10 mouse cellular contexts compared by ENCODE assay signal in genomic region chr19:57238461-57238860, GRCm38 (mm10).
A peak's percentile ranks its signal among the peaks of the same experiment; 100 is the strongest.
DNase-seq lines count a peak whose midpoint lies in the region; ATAC-seq lines count a peak whose summit lies in the region.
"Had no signal": no experiment of that assay in that cellular context is flagged by ENCODE, and none has a peak within 500 bp of the region (broad histone marks: within the 10 kb centered on the region; RNA-seq: fewer than 3 reads in every experiment).

No protein-coding gene starts in this region.

- no peaks in the 10 kb centered on the region for H3K27me3 ChIP-seq in heart, embryonic 11.5 days (ENCODE audit: control insufficient read depth, insufficient read depth, low read length)
- H3K27me3 ChIP-seq in midbrain, embryonic 15.5 days (replicated peaks): no peaks in the 10 kb centered on the region
- H3K27me3 ChIP-seq: neural tube, embryonic 12.5 days had no signal

- H3K4me1 ChIP-seq in heart, embryonic 11.5 days (ENCODE audit: control insufficient read depth, insufficient read depth, low read length): peaks cover 5% of the 10 kb centered on the region; the same call in 1 of the 2 replicates
- peaks cover 18% of the 10 kb centered on the region; the same call in 1 of the 2 replicates for H3K4me1 ChIP-seq in midbrain, embryonic 15.5 days

- peak; percentile 97 for DNase-seq in heart, adult 11 months
- peak; percentile 72 for DNase-seq in cerebellum, adult 11 months
- peak; percentile 53 for DNase-seq in heart, adult 8-10 months (ENCODE audit: low spot score)
- peak; percentile 49 for DNase-seq in lung, postnatal 10 days
- DNase-seq in natural killer cell, adult 2 months (ENCODE audit: low spot score in 2 of 2): no peak
- no peak for DNase-seq in layer of hippocampus, postnatal 36 days
- DNase-seq: adrenal gland, adult 8-10 months had no signal

- H3K36me3 ChIP-seq in heart, embryonic 11.5 days (ENCODE audit: control insufficient read depth, insufficient read depth, low read length): no peaks in the 10 kb centered on the region
- no peaks in the 10 kb centered on the region for H3K36me3 ChIP-seq in midbrain, embryonic 15.5 days (replicated peaks)
- H3K36me3 ChIP-seq: neural tube, embryonic 12.5 days had no signal

- H3K9me3 ChIP-seq in heart, embryonic 11.5 days (replicated peaks; ENCODE audit: control insufficient read depth, low read length): no peaks in the 10 kb centered on the region
- H3K9me3 ChIP-seq in midbrain, embryonic 15.5 days: no peaks in the 10 kb centered on the region
- H3K9me3 ChIP-seq: neural tube, embryonic 12.5 days had no signal

- H3K27ac ChIP-seq in heart, embryonic 11.5 days (ENCODE audit: low read depth, low read length): no peak overlapping the region
- no peak overlapping the region for H3K27ac ChIP-seq in midbrain, embryonic 15.5 days
- H3K27ac ChIP-seq: neural tube, embryonic 12.5 days had no signal

- no peak overlapping the region for H3K4me2 ChIP-seq in heart, embryonic 11.5 days
- H3K4me2 ChIP-seq in midbrain, embryonic 15.5 days: no peak overlapping the region
- H3K4me2 ChIP-seq: neural tube, embryonic 12.5 days had no signal

- WGBS in heart, embryonic 11.5 days (ENCODE audit: insufficient replicate concordance): 80% methylated on average over 7 of the region's 7 CpGs
- 58% methylated on average over 7 of the region's 7 CpGs for WGBS in midbrain, embryonic 15.5 days

- H3K9ac ChIP-seq in heart, embryonic 11.5 days (ENCODE audit: low read depth, low read length): no peak overlapping the region
- H3K9ac ChIP-seq in midbrain, embryonic 15.5 days: no peak overlapping the region
- H3K9ac ChIP-seq: neural tube, embryonic 12.5 days had no signal

- no peak overlapping the region for H3K4me3 ChIP-seq in heart, embryonic 11.5 days (ENCODE audit: low read depth, low read length)
- no peak overlapping the region for H3K4me3 ChIP-seq in midbrain, embryonic 15.5 days
- H3K4me3 ChIP-seq: neural tube, embryonic 12.5 days had no signal

- no peak for ATAC-seq in heart, embryonic 11.5 days (replicated peaks; ENCODE audit: insufficient number of reproducible peaks, low FRiP score, low TSS enrichment)
- ATAC-seq in midbrain, embryonic 15.5 days (replicated peaks): no peak

Comparison
In these comparisons a context has a peak if more than half of its experiments do, and no peak if none do; other contexts are left out.
1. DNase-seq: peak in heart, adult 11 months (single experiment), cerebellum, adult 11 months (single experiment), heart, adult 8-10 months (single experiment) and lung, postnatal 10 days (single experiment); none in natural killer cell, adult 2 months (0 of 2) and layer of hippocampus, postnatal 36 days (0 of 2).